Mouse (Mus musculus): Measurements from ENCODE around the gene Pacrg. TPM values are rescaled to one million over a fixed set of nuclear protein-coding genes. Genes with fewer than 3 reads are reported as not detected.

Gene Pacrg
- total and polyA plus RNA-seq, 2 experiments from 2014 or later: 9.5 to 26.1 TPM

DNA sequence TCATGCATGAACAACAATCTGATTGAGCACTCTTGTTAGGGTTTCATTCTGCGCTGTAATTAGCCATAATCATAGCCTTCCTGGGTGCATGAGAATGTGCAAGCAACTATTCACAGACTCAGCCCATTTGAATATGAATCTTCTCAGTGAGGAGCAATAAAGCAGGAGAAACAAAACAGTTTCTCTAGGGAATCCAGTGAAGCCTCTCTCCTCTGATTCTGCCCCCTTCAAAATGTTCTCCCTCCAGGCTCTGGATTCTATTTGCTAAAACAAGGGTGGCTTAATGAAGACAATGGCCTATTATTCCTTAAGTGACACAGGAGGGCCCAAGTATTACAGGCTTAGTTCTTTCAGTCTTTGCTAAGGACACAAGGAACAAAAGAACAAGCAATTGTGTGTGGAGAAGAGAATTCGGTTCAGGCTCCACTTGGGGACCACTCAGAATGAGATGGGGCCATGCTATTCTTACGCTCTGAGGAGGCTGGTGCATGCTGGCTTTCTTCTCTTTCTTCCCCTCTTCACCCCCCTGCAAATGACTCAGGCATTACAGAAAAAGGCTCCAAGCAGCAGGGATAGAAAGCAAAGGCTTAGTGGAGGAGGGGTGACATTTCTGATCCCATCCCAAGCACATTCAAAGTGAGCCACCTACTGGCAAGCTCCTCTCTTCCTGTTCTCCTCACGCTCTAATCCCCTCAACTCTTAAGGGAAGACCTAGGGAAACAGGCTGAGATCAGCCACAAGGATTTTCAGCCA, 95.2 kb downstream of the Pacrg start:
- Histone ChIP-seq H3K36me3 (ENCODE audit: insufficient read depth, low read length) (no peaks in the 10 kb centered on the region), H3K4me3 (ENCODE audit: low read length) (no peak overlapping the region), H3K4me1 (ENCODE audit: insufficient read depth, low read length) (0 out of 2 replicates have a peak, but pooled peaks cover 5% of the 10 kb centered on the region), H3K9ac (replicated peaks; ENCODE audit: low read length) (no peak overlapping the region), H3K9me3 (ENCODE audit: low read length) (no peaks in the 10 kb centered on the region), H3K27me3 (ENCODE audit: insufficient read depth, low read length) (no peaks in the 10 kb centered on the region), H3K27ac (peak overlapping the region; percentile 67), H3K4me2 (ENCODE audit: low read depth, low read length) (peak overlapping the region; percentile 16; the same call in 1 of the 2 replicates)
- peak; percentile 87 for ATAC-seq
- WGBS: 11% methylated on average over 4 of the region's 4 CpGs
- DNase-seq (ENCODE audit: low spot score): peak; percentile 91
- peak; percentile 84 for TF ChIP-seq CTCF (IDR thresholded peaks at IDR 0.05; ENCODE audit: low read depth)

DNA sequence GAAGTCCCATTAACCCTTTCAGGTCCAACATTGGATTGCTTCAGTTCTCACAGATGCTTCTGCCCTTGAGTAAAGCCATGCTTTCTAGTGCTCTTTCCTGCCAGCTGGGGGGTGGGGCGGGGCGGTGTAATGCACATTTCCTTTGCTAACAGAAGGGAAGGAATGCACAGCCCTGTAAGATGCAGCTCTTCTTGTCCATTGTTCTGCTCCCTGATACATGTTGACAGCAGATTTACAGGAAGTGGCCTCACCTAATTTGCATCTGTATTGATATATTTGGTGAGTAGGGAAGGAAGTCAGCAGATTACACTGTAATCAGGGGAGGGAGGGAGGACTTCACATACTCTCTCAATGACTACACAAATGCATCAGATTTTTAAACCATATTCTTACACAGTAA, 100.0 kb downstream of the Pacrg start:
- Histone ChIP-seq H3K9me3 (ENCODE audit: low read length) (no peaks in the 10 kb centered on the region), H3K4me2 (ENCODE audit: low read depth, low read length) (no peak overlapping the region), H3K27me3 (ENCODE audit: insufficient read depth, low read length) (no peaks in the 10 kb centered on the region), H3K9ac (replicated peaks; ENCODE audit: low read length) (no peak overlapping the region), H3K4me3 (ENCODE audit: low read length) (no peak overlapping the region), H3K4me1 (ENCODE audit: insufficient read depth, low read length) (0 out of 2 replicates have a peak, but pooled peaks cover 4% of the 10 kb centered on the region), H3K27ac (no peak overlapping the region), H3K36me3 (ENCODE audit: insufficient read depth, low read length) (no peaks in the 10 kb centered on the region)
- no peak for TF ChIP-seq CTCF (IDR thresholded peaks at IDR 0.05; ENCODE audit: low read depth)
- WGBS: 83% methylated on average over 2 of the region's 2 CpGs
- ATAC-seq (no peak), DNase-seq (ENCODE audit: low spot score) (no peak)

GRCm38 (mm10) chr17:10737966-10738365, 102.1 kb downstream of the Pacrg start:
- H3K27me3 ChIP-seq (ENCODE audit: insufficient read depth, low read length): no peaks in the 10 kb centered on the region
- H3K36me3 ChIP-seq (ENCODE audit: insufficient read depth, low read length): no peaks in the 10 kb centered on the region
- no peaks in the 10 kb centered on the region for H3K9me3 ChIP-seq (ENCODE audit: low read length)
- no peak for ATAC-seq
- no peak overlapping the region for H3K4me3 ChIP-seq (ENCODE audit: low read length)
- TF ChIP-seq CTCF (IDR thresholded peaks at IDR 0.05; ENCODE audit: low read depth): no peak
- H3K4me2 ChIP-seq (ENCODE audit: low read depth, low read length): no peak overlapping the region
- H3K9ac ChIP-seq (replicated peaks; ENCODE audit: low read length): no peak overlapping the region
- no peak for DNase-seq (ENCODE audit: low spot score)
- H3K4me1 ChIP-seq (ENCODE audit: insufficient read depth, low read length): 0 out of 2 replicates have a peak, but pooled peaks cover 5% of the 10 kb centered on the region
- H3K27ac ChIP-seq: no peak overlapping the region

- Histone ChIP-seq H3K9ac (replicated peaks; ENCODE audit: low read length) (no peak overlapping the region), H3K27ac (no peak overlapping the region), H3K36me3 (ENCODE audit: insufficient read depth, low read length) (no peaks in the 10 kb centered on the region), H3K9me3 (ENCODE audit: low read length) (no peaks in the 10 kb centered on the region), H3K4me1 (ENCODE audit: insufficient read depth, low read length) (0 out of 2 replicates have a peak, but pooled peaks cover 5% of the 10 kb centered on the region), H3K4me3 (ENCODE audit: low read length) (no peak overlapping the region), H3K27me3 (ENCODE audit: insufficient read depth, low read length) (no peaks in the 10 kb centered on the region), H3K4me2 (ENCODE audit: low read depth, low read length) (no peak overlapping the region)
- DNase-seq (ENCODE audit: low spot score) (no peak), ATAC-seq (no peak)
- no peak for TF ChIP-seq CTCF (IDR thresholded peaks at IDR 0.05; ENCODE audit: low read depth)
- WGBS: 72% methylated on average over 6 of the region's 6 CpGs
Observed at GRCm38 (mm10) chr17:10734733-10735132, 105.4 kb downstream of the Pacrg start.

GRCm38 (mm10) chr17:10732303-10733048, 107.6 kb downstream of the Pacrg start:
- ATAC-seq (no peak), DNase-seq (ENCODE audit: low spot score) (no peak)
- Histone ChIP-seq H3K27ac (no peak overlapping the region), H3K9me3 (ENCODE audit: low read length) (no peaks in the 10 kb centered on the region), H3K4me3 (ENCODE audit: low read length) (no peak overlapping the region), H3K4me1 (ENCODE audit: insufficient read depth, low read length) (0 out of 2 replicates have a peak, but pooled peaks cover 5% of the 10 kb centered on the region), H3K9ac (replicated peaks; ENCODE audit: low read length) (no peak overlapping the region), H3K36me3 (ENCODE audit: insufficient read depth, low read length) (no peaks in the 10 kb centered on the region), H3K4me2 (ENCODE audit: low read depth, low read length) (no peak overlapping the region), H3K27me3 (ENCODE audit: insufficient read depth, low read length) (no peaks in the 10 kb centered on the region)
- no peak for TF ChIP-seq CTCF (IDR thresholded peaks at IDR 0.05; ENCODE audit: low read depth)
- 26% methylated on average over 4 of the region's 4 CpGs for WGBS

GRCm38 (mm10) chr17:10724853-10725252, 115.3 kb downstream of the Pacrg start:
- WGBS: 94% methylated on average over 3 of the region's 3 CpGs
- Histone ChIP-seq H3K4me2 (ENCODE audit: low read depth, low read length) (no peak overlapping the region), H3K36me3 (ENCODE audit: insufficient read depth, low read length) (no peaks in the 10 kb centered on the region), H3K4me3 (ENCODE audit: low read length) (no peak overlapping the region), H3K9ac (replicated peaks; ENCODE audit: low read length) (no peak overlapping the region), H3K9me3 (ENCODE audit: low read length) (no peaks in the 10 kb centered on the region), H3K27ac (no peak overlapping the region), H3K4me1 (ENCODE audit: insufficient read depth, low read length) (0 out of 2 replicates have a peak, but pooled peaks cover under 1% of the 10 kb centered on the region), H3K27me3 (ENCODE audit: insufficient read depth, low read length) (no peaks in the 10 kb centered on the region)
- TF ChIP-seq CTCF (IDR thresholded peaks at IDR 0.05; ENCODE audit: low read depth): no peak
- no peak for ATAC-seq
- DNase-seq (ENCODE audit: low spot score): no peak

All from hindbrain, postnatal 0 days (tissue).